Mouse (Mus musculus) midbrain, postnatal 0 days (tissue): ENCODE data around the gene Klhl33. TPM values are rescaled to one million over a fixed set of nuclear protein-coding genes. Genes with fewer than 3 reads are reported as not detected.

Experiments
- ATAC-seq: fragments of 200-750 bp; cut with Nextera tagmentation; 2 replicates; pipeline ENCODE4 v1.8.0; 2017; ENCODE audit warnings: moderate number of reproducible peaks, mild to moderate bottlenecking, moderate TSS enrichment, moderate library complexity; ENCODE audit not compliant: low FRiP score
- DNase-seq: peaks from one replicate; pipeline ENCODE4 v3.0.0-alpha.2; 2015; ENCODE audit warnings: low spot score
- H3K27ac ChIP-seq: fragments of 300-500 bp; sonication (generic); 2 replicates; pipeline ENCODE4 v1.5.1; 2014; ENCODE audit warnings: low read depth, mild to moderate bottlenecking, low read length, mixed read lengths
- H3K27me3 ChIP-seq: fragments of 300-500 bp; sonication (generic); 2 replicates; pipeline ENCODE4 v1.6.1; 2014; ENCODE audit warnings: low read length, control low read depth, mixed read lengths; ENCODE audit not compliant: insufficient read depth
- H3K36me3 ChIP-seq: fragments of 300-500 bp; sonication (generic); 2 replicates; pipeline ENCODE4 v1.6.1; 2014; ENCODE audit warnings: low read length, control low read depth, mixed read lengths; ENCODE audit not compliant: insufficient read depth
- H3K4me1 ChIP-seq: fragments of 300-500 bp; sonication (generic); 2 replicates; pipeline ENCODE4 v1.6.1; 2014; ENCODE audit warnings: mild to moderate bottlenecking, control low read depth, antibody characterized with exemption, low read length, mixed read lengths; ENCODE audit not compliant: insufficient read depth
- H3K4me2 ChIP-seq: fragments of 300-500 bp; sonication (generic); 2 replicates; pipeline ENCODE4 v1.6.1; 2014; ENCODE audit warnings: low read depth, mild to moderate bottlenecking, low read length, mixed read lengths; ENCODE audit not compliant: poor library complexity, severe bottlenecking
- H3K4me3 ChIP-seq: fragments of 300-500 bp; sonication (generic); 2 replicates; pipeline ENCODE4 v1.5.1; 2014; ENCODE audit warnings: low read depth, mild to moderate bottlenecking, low read length, moderate library complexity
- H3K9ac ChIP-seq: fragments of 300-500 bp; sonication (generic); replicated peaks from 2 replicates; pipeline ENCODE4 v1.6.1; 2014; ENCODE audit warnings: mild to moderate bottlenecking, low read length, moderate library complexity, mixed read lengths; ENCODE audit not compliant: poor library complexity, severe bottlenecking
- H3K9me3 ChIP-seq: fragments of 300-500 bp; sonication (generic); 2 replicates; pipeline ENCODE4 v1.6.1; 2016; ENCODE audit warnings: low read length, control low read depth
- CTCF ChIP-seq: IDR thresholded peaks from 2 replicates; pipeline ENCODE4 v1.5.1; 2016; ENCODE audit warnings: antibody characterized with exemption, mild to moderate bottlenecking
- WGBS: fragments of 180-500 bp; shearing (Covaris S2); extraction: QIAGEN DNeasy Blood & Tissue Kit; methylation state at CpG from one replicate; pipeline ENCODE4 v1.1.7; 2014; 5-methylcytosine and 5-hydroxymethylcytosine counted together
- polyA plus RNA-seq: library from polyadenylated mRNA; unstranded; fragments of >200 nt; fragmentation: Nextera tagmentation; extraction: Ambion mirVana; gene quantifications from 2 replicates; pipeline ENCODE4 v1.2.1, GENCODE M21; 2015
- total RNA-seq: library from RNA; depleted of rRNA; stranded (reverse); fragments of >200 nt; gene quantifications from 2 replicates; pipeline ENCODE4 v1.2.3, GENCODE M21; 2014; rRNA removed

Klhl33 gene
- total and polyA plus RNA-seq, 2 experiments from 2014 or later: 2.4 to 5.0 TPM

DNA sequence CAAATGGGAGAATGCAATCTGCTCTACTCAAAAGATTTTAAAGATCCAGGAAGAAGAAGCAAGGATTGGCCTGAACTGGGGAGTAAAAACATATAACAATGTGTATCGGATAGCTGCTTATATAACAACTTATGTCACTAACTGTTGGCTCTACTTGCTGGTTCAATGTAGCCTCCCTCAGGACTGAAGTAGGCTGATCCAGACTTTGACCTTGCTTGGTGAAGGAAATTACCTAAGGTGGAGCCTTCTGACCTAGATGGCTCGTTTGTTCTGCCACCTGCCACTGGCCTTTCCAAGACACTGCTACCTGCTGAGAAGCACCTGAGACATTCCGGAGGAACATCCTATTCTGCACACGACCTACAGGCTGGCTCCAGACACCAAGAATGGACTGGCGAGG is 41.5 kb downstream of the Klhl33 start:
- no peaks in the 10 kb centered on the region for H3K36me3 ChIP-seq
- H3K4me3 ChIP-seq: no peak overlapping the region
- no peaks in the 10 kb centered on the region for H3K9me3 ChIP-seq
- H3K27ac ChIP-seq: no peak overlapping the region
- no peaks in the 10 kb centered on the region for H3K4me1 ChIP-seq
- no peak overlapping the region for H3K4me2 ChIP-seq
- ATAC-seq (no peak), DNase-seq (no peak)
- 86% methylated on average over 5 of the region's 5 CpGs for WGBS
- TF ChIP-seq CTCF: no peak
- no peak overlapping the region for H3K9ac ChIP-seq
- no peaks in the 10 kb centered on the region for H3K27me3 ChIP-seq

Other genes starting within 250 kb of the Klhl33 start
- gene Olfr747, start 204.3 kb downstream of the Klhl33 start, total RNA-seq: not detected in 2 replicates
- not detected in 2 replicates for gene Olfr747, start 204.3 kb downstream of the Klhl33 start, polyA plus RNA-seq
- gene Olfr748, start 190.1 kb downstream of the Klhl33 start, total RNA-seq: not detected in 2 replicates
- gene Olfr748, start 190.1 kb downstream of the Klhl33 start, polyA plus RNA-seq: not detected in 2 replicates
- gene Olfr749, start 152.4 kb downstream of the Klhl33 start, total RNA-seq: not detected in 2 replicates
- not detected in 2 replicates for gene Olfr749, start 152.4 kb downstream of the Klhl33 start, polyA plus RNA-seq
- 83.9 and 109 TPM in 2 replicates for gene Ttc5, start 112.0 kb downstream of the Klhl33 start, total RNA-seq
- 93.1 and 97.8 TPM in 2 replicates for gene Ttc5, start 112.0 kb downstream of the Klhl33 start, polyA plus RNA-seq
- gene Ccnb1ip1, start 89.8 kb downstream of the Klhl33 start, total RNA-seq: not detected in 2 replicates
- gene Ccnb1ip1, start 89.8 kb downstream of the Klhl33 start, polyA plus RNA-seq: not detected in 2 replicates
- 16.3 and 23.5 TPM in 2 replicates for gene Parp2, start 89.7 kb downstream of the Klhl33 start, total RNA-seq
- 30.7 and 32.7 TPM in 2 replicates for gene Parp2, start 89.7 kb downstream of the Klhl33 start, polyA plus RNA-seq
- 4.9 and 7.2 TPM in 2 replicates for gene Tep1, start 26.9 kb downstream of the Klhl33 start, total RNA-seq
- 1.9 and 2.2 TPM in 2 replicates for gene Tep1, start 26.9 kb downstream of the Klhl33 start, polyA plus RNA-seq
- 43.7 and 83.3 TPM in 2 replicates for gene Osgep, start 27.4 kb upstream of the Klhl33 start, total RNA-seq
- gene Osgep, start 27.4 kb upstream of the Klhl33 start, polyA plus RNA-seq: 64.9 and 70.4 TPM in 2 replicates
- gene Apex1, start 27.5 kb upstream of the Klhl33 start, total RNA-seq: 79.9 and 84.1 TPM in 2 replicates
- gene Apex1, start 27.5 kb upstream of the Klhl33 start, polyA plus RNA-seq: 150 and 162 TPM in 2 replicates
- gene Pip4p1, start 33.3 kb upstream of the Klhl33 start, total RNA-seq: 65.4 and 105 TPM in 2 replicates
- 98.4 and 99.4 TPM in 2 replicates for gene Pip4p1, start 33.3 kb upstream of the Klhl33 start, polyA plus RNA-seq
- 18.8 and 35.9 TPM in 2 replicates for gene Pnp, start 33.6 kb upstream of the Klhl33 start, total RNA-seq
- gene Pnp, start 33.6 kb upstream of the Klhl33 start, polyA plus RNA-seq: 12.5 and 14.4 TPM in 2 replicates
- gene Gm49342, start 47.0 kb upstream of the Klhl33 start, total RNA-seq: 0.82 and 8.3 TPM in 2 replicates
- 0.70 and 0.75 TPM in 2 replicates for gene Gm49342, start 47.0 kb upstream of the Klhl33 start, polyA plus RNA-seq
- gene Pnp2, start 58.5 kb upstream of the Klhl33 start, total RNA-seq: 1.1 and 1.4 TPM in 2 replicates
- 1.4 and 1.8 TPM in 2 replicates for gene Pnp2, start 58.5 kb upstream of the Klhl33 start, polyA plus RNA-seq
- gene Rnase10, start 110.2 kb upstream of the Klhl33 start, total RNA-seq: not detected in 2 replicates
- gene Rnase10, start 110.2 kb upstream of the Klhl33 start, polyA plus RNA-seq: 0.13 TPM in 1 of 2 replicates, not detected in the other
- gene Rnase9, start 144.4 kb upstream of the Klhl33 start, total RNA-seq: not detected in 2 replicates
- not detected in 2 replicates for gene Rnase9, start 144.4 kb upstream of the Klhl33 start, polyA plus RNA-seq
- not detected in 2 replicates for gene Rnase11, start 152.7 kb upstream of the Klhl33 start, total RNA-seq
- gene Rnase11, start 152.7 kb upstream of the Klhl33 start, polyA plus RNA-seq: not detected in 2 replicates
- gene Rnase12, start 160.2 kb upstream of the Klhl33 start, total RNA-seq: not detected in 2 replicates
- gene Rnase12, start 160.2 kb upstream of the Klhl33 start, polyA plus RNA-seq: not detected in 2 replicates
- 0.66 TPM in 1 of 2 replicates, not detected in the other for gene Olfr750, start 176.9 kb upstream of the Klhl33 start, total RNA-seq
- 0.02 and 0.07 TPM in 2 replicates for gene Olfr750, start 176.9 kb upstream of the Klhl33 start, polyA plus RNA-seq
- 27.2 and 29.3 TPM in 2 replicates for gene Rnase4, start 193.6 kb upstream of the Klhl33 start, total RNA-seq
- 14.9 and 15.1 TPM in 2 replicates for gene Rnase4, start 193.6 kb upstream of the Klhl33 start, polyA plus RNA-seq
- 2.1 and 3.2 TPM in 2 replicates for gene Ang, start 193.6 kb upstream of the Klhl33 start, total RNA-seq
- 2.3 and 3.3 TPM in 2 replicates for gene Ang, start 193.6 kb upstream of the Klhl33 start, polyA plus RNA-seq
- not detected in 2 replicates for gene Eddm3b, start 216.9 kb upstream of the Klhl33 start, total RNA-seq
- 0.11 TPM in 1 of 2 replicates, not detected in the other for gene Eddm3b, start 216.9 kb upstream of the Klhl33 start, polyA plus RNA-seq
- 1.3 and 2.5 TPM in 2 replicates for gene Rnase6, start 226.4 kb upstream of the Klhl33 start, total RNA-seq
- 1.9 and 2.5 TPM in 2 replicates for gene Rnase6, start 226.4 kb upstream of the Klhl33 start, polyA plus RNA-seq
- 1.0 TPM in 1 of 2 replicates, not detected in the other for gene Rnase1, start 249.3 kb upstream of the Klhl33 start, total RNA-seq
- gene Rnase1, start 249.3 kb upstream of the Klhl33 start, polyA plus RNA-seq: 0.34 and 0.78 TPM in 2 replicates